In genomic region chr17:43558678-43559077, GRCm38 (mm10) we compare ENCODE assay signal across 26 mouse cellular contexts. TPM values are rescaled to one million over a fixed set of nuclear protein-coding genes. Genes with fewer than 3 reads are reported as not detected.
"Had no signal": no experiment of that assay in that cellular context is flagged by ENCODE, and none has a peak within 500 bp of the region (broad histone marks: within the 10 kb centered on the region; RNA-seq: fewer than 3 reads in every experiment).

No protein-coding gene starts in this region.

- H3K4me3 ChIP-seq: limb, embryonic 12.5 days; limb, embryonic 15.5 days; megakaryocyte, embryonic 14.5 days; midbrain, embryonic 10.5 days; midbrain, embryonic 13.5 days; myocyte; neural tube, embryonic 13.5 days; stomach, embryonic 15.5 days had no signal

- H3K4me1 ChIP-seq: limb, embryonic 12.5 days; limb, embryonic 15.5 days; midbrain, embryonic 13.5 days; stomach, embryonic 15.5 days had no signal

- H3K27ac ChIP-seq: kidney, postnatal 0 days; limb, embryonic 12.5 days; limb, embryonic 15.5 days; liver, embryonic 14.5 days; midbrain, embryonic 10.5 days; midbrain, embryonic 13.5 days; neural tube, embryonic 13.5 days; stomach, embryonic 15.5 days had no signal

- DNase-seq: kidney, adult 2 months; kidney, postnatal 25 days; left cerebral cortex, postnatal 4 days; liver, postnatal 0 days; lung, embryonic 14.5 days; retina, postnatal 1 day; right cerebral cortex, postnatal 25 days; spleen, adult 18-20 months; thymus, postnatal 36 days had no signal

RNA-seq across cellular contexts. Expression of gene Ankrd66, which starts 15.2 kb away (rescaled TPM):
- polyA plus RNA-seq: kidney, adult 2 months; limb, embryonic 12.5 days; liver, embryonic 11.5 days had no signal

RNA-seq across cellular contexts. Expression of gene Mep1a, which starts 56.1 kb away (rescaled TPM):
- total RNA-seq: layer of hippocampus, postnatal 14 days; left cerebral cortex, adult 8-10 months; left cerebral cortex, postnatal 4 days; monocyte, adult 5-6 weeks had no signal
- polyA plus RNA-seq: limb, embryonic 12.5 days; liver, embryonic 11.5 days; lung, embryonic 14.5 days; lung, postnatal 0 days; midbrain, embryonic 10.5 days; midbrain, embryonic 16.5 days; myocyte; neural tube, embryonic 13.5 days; urinary bladder, adult 2 months had no signal
